Mouse (Mus musculus) G1E (cell line): ENCODE measurements around the gene Tbc1d16.

Experiments
- CTCF ChIP-seq: IDR thresholded peaks from 2 replicates; pipeline ENCODE4 v1.5.1; 2012; ENCODE audit warnings: low read depth, low read length, inconsistent platforms, mixed read lengths
- TAL1 ChIP-seq: conservative IDR thresholded peaks from 2 replicates; pipeline ENCODE4 v1.6.1; 2012; ENCODE audit warnings: low read depth, low read length, inconsistent platforms, mixed read lengths

- TF ChIP-seq CTCF (no peak), TAL1 (no peak)
Measured at GRCm38 (mm10) chr11:119267241-119267674, 39.0 kb upstream of the Tbc1d16 start.
